Mouse (Mus musculus): ENCODE data around the gene Sumo1. TPM values are rescaled to one million over a fixed set of nuclear protein-coding genes. Genes with fewer than 3 reads are reported as not detected.

Sumo1 gene
- total and polyA plus RNA-seq, 3 experiments: 122 to 505 (median 296) TPM

DNA sequence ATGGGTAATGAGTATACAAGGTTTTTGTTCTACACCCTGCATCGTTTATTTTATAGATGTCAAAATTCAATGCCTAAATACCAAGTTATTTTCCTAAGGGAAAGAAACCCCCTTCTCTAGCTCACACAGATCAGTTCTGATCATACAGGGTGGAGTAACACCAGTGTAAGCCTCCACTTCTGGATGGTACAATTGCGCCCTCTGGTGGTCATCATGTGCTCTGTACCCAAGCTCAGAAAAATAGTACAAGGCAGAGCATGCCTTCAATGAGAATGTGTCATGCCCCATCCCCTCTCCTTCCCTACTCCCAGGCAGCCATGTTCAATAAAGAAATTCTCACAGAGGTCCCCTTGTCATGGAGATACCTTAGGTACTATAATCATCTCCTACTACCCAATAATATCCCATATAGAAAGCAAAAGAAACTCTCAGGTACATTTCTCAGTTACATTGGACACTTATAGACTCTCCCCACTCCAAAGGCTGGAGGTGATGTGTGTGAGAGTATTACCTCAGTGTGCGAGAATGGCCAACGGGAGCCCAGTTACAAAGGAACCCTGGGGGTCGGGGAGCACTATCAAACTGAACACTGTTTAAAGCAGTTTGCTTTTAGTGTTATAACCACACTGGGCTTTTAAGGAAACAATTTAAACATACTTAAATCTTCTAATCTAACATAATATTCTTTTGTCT lies 47.2 kb downstream of the Sumo1 start:
- peak; percentile 89 for DNase-seq (ENCODE audit: extremely low read depth)
- Histone ChIP-seq H3K79me2 (replicated peaks; ENCODE audit: control insufficient read depth, extremely low read depth, insufficient read depth, poor library complexity, severe bottlenecking) (no peaks in the 10 kb centered on the region), H3K27me3 (replicated peaks) (no peaks in the 10 kb centered on the region), H3K4me3 (replicated peaks in 1 of 3; ENCODE audit: low read depth in 2 of 3, low read length in 2 of 3, poor library complexity in 1 of 3) (no peak overlapping the region), H3K9ac (ENCODE audit: insufficient read depth, low read depth) (no peak overlapping the region), H3K27ac (ENCODE audit: insufficient read depth, low read depth) (no peak overlapping the region), H3K4me2 (ENCODE audit: insufficient read depth, low read depth, poor library complexity, severe bottlenecking) (no peak overlapping the region), H3K4me1 (ENCODE audit: control insufficient read depth in 1 of 2, insufficient read depth in 2 of 2) (no peaks in the 10 kb centered on the region), H3K36me3 (replicated peaks in 1 of 2; ENCODE audit: control insufficient read depth in 1 of 2, insufficient read depth in 1 of 2, low read length in 1 of 2) (peaks cover 3 to 7% of the 10 kb centered on the region in 2 experiments), H3K9me3 (replicated peaks; ENCODE audit: low read length) (no peaks in the 10 kb centered on the region)
- peak; percentile 97 for TF ChIP-seq SMC3 (IDR thresholded peaks at IDR 0.05; ENCODE audit: low read depth, low read length)
- no peak for TF ChIP-seq KAT2A (IDR thresholded peaks at IDR 0.05; ENCODE audit: insufficient replicate concordance, low read length)
- TF ChIP-seq CTCF (conservative IDR thresholded peaks at IDR 0.05 in 1 of 2, IDR thresholded peaks at IDR 0.05 in 1 of 2; ENCODE audit: low read depth in 2 of 2, low read length in 2 of 2): peak; percentile 96 to 97
- no peak for TF ChIP-seq POLR2A (IDR thresholded peaks at IDR 0.05; ENCODE audit: low read depth, low read length)
- TF ChIP-seq RAD21 (IDR thresholded peaks at IDR 0.05; ENCODE audit: low read depth, low read length): peak; percentile 97
- TF ChIP-seq MAX (IDR thresholded peaks at IDR 0.05; ENCODE audit: low read length): 0 out of 2 replicates have a peak, but pooled peaks have one; percentile 38
- no peak for TF ChIP-seq PAX5 (IDR thresholded peaks at IDR 0.05; ENCODE audit: low read length)
- peak; percentile 61; the same call in 1 of the 2 replicates for TF ChIP-seq MYC (IDR thresholded peaks at IDR 0.05; ENCODE audit: low read depth, low read length)
- TF ChIP-seq ZC3H11A (IDR thresholded peaks at IDR 0.05; ENCODE audit: low read depth, low read length): peak; percentile 83
- dilution Hi-C loops (cut with MboI; ENCODE audit: extremely low pct_ligation_motif_present, extremely low pct_unique_long_range_greater_than_20kb, low sequenced_read_pairs) (no loop called here), in situ Hi-C loops (cut with MboI; ENCODE audit: low pct_ligation_motif_present, low pct_unique_long_range_greater_than_20kb, low sequenced_read_pairs) (loop anchor here (10.0 to 25.0 kb wide), 2 partner anchors 311 to 379 kb away; no protein-coding TSS in a partner anchor)

GRCm38 (mm10) chr1:59619201-59619600 lies 51.4 kb downstream of the Sumo1 start:
- TF ChIP-seq CHD2 (IDR thresholded peaks at IDR 0.05; ENCODE audit: low read length): no peak
- TF ChIP-seq MAFK (IDR thresholded peaks at IDR 0.05; ENCODE audit: insufficient replicate concordance, low read length): no peak
- no peak for TF ChIP-seq MEF2A (IDR thresholded peaks at IDR 0.05; ENCODE audit: borderline replicate concordance, low read depth, low read length)
- TF ChIP-seq TCF12 (IDR thresholded peaks at IDR 0.05; ENCODE audit: low read depth, low read length): no peak
- no peak for TF ChIP-seq ZKSCAN1 (IDR thresholded peaks at IDR 0.05; ENCODE audit: borderline replicate concordance, low read depth, low read length)
- TF ChIP-seq SIN3A (IDR thresholded peaks at IDR 0.05; ENCODE audit: low read length): no peak
- TF ChIP-seq NRF1 (IDR thresholded peaks at IDR 0.05; ENCODE audit: low read depth, low read length): no peak
- no peak for TF ChIP-seq JUND (conservative IDR thresholded peaks at IDR 0.05; ENCODE audit: low read depth, low read length)
- TF ChIP-seq HCFC1 (IDR thresholded peaks at IDR 0.05; ENCODE audit: low read depth, low read length): no peak
- no peak for TF ChIP-seq POLR2AphosphoS2 (IDR thresholded peaks at IDR 0.05; ENCODE audit: low read depth, low read length)
- TF ChIP-seq MYC (IDR thresholded peaks at IDR 0.05; ENCODE audit: low read depth, low read length): no peak
- TF ChIP-seq IRF4 (IDR thresholded peaks at IDR 0.05; ENCODE audit: low read depth, low read length): no peak
- TF ChIP-seq USF2 (conservative IDR thresholded peaks at IDR 0.05; ENCODE audit: low read depth, low read length): no peak
- Histone ChIP-seq H3K27ac (ENCODE audit: insufficient read depth, low read depth) (no peak overlapping the region), H3K9ac (ENCODE audit: insufficient read depth, low read depth) (no peak overlapping the region), H3K4me1 (ENCODE audit: control insufficient read depth in 1 of 2, insufficient read depth in 2 of 2) (peaks cover 5 to 15% of the 10 kb centered on the region in 2 experiments; a peak in 3 of 4 replicates), H3K9me3 (replicated peaks; ENCODE audit: low read length) (no peaks in the 10 kb centered on the region), H3K36me3 (replicated peaks in 1 of 2; ENCODE audit: control insufficient read depth in 1 of 2, insufficient read depth in 1 of 2, low read length in 1 of 2) (peaks cover 0 to 5% of the 10 kb centered on the region in 2 experiments), H3K79me2 (replicated peaks; ENCODE audit: control insufficient read depth, extremely low read depth, insufficient read depth, poor library complexity, severe bottlenecking) (no peaks in the 10 kb centered on the region), H3K4me2 (ENCODE audit: insufficient read depth, low read depth, poor library complexity, severe bottlenecking) (no peak overlapping the region), H3K4me3 (replicated peaks in 1 of 3; ENCODE audit: low read depth in 2 of 3, low read length in 2 of 3, poor library complexity in 1 of 3) (no peak overlapping the region), H3K27me3 (replicated peaks) (no peaks in the 10 kb centered on the region)
- in situ Hi-C loops (cut with MboI; ENCODE audit: low pct_ligation_motif_present, low pct_unique_long_range_greater_than_20kb, low sequenced_read_pairs) (loop anchor here (25.0 kb wide), 1 partner anchor 307 kb away; no protein-coding TSS in a partner anchor), dilution Hi-C loops (cut with MboI; ENCODE audit: extremely low pct_ligation_motif_present, extremely low pct_unique_long_range_greater_than_20kb, low sequenced_read_pairs) (no loop called here)
- DNase-seq (ENCODE audit: extremely low read depth): no peak
